Mouse (Mus musculus): ENCODE measurements around the gene 6820408C15Rik.

Gene 6820408C15Rik

GRCm38 (mm10) chr2:152415287-152415686 lies at the start of gene 6820408C15Rik:
TSS of gene 6820408C15Rik (plus strand) at chr2:152415587.
- no peak for DNase-seq (ENCODE audit: extremely low spot score)

DNA sequence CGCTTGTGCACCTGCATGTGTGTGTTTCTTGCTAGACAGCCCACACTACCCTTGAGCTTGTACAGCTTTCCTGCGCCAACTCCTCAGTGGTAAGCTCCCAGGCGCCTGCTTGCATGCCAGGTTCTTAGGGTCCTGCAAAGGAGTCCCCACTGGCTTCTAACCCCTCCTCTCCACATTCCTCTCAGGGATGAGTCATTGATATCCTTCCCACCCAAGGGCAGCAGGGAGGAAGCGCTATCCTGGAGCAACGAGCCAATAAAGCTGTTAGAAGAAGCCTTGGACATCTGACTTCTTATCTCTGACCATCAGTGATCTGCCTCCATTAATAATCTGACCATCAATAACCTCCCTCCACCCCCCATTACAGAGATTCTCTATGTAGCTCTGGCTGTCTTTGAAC lies 47.5 kb upstream of the 6820408C15Rik start:
- DNase-seq (ENCODE audit: extremely low spot score) = no peak

DNA sequence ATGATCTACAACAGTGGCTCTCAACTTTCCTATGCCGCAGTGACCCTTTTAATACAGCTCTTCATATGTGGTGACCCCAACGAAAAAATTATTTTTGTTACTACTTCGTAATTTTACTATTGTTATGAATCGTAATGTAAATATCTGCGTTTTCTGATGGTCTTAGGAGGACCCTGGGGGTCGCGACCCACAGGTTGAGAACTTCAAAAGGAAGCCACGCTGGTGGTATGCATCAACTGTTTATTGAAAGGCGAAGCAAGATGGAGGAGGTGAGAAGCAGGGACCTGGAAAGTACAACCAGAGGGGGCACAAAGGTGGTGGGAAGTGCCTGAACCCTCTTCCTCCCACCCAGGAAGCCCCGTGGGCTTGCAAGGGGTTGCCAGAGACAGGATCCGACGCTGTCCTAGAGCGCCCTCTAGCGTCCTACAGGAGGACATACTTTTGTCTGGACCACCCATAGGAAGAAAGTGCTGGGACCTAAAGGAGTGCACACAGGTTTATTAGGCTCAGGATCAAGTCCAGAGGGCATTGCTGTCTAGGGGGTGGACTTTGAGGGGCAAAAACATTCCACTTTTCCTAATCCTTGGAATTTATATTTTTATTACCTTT lies 46.8 kb upstream of the 6820408C15Rik start:
- DNase-seq (ENCODE audit: extremely low spot score) = peak; percentile 69

- DNase-seq (ENCODE audit: extremely low spot score) = no peak
Measured at GRCm38 (mm10) chr2:152372104-152372503, 43.3 kb upstream of the 6820408C15Rik start.

DNA sequence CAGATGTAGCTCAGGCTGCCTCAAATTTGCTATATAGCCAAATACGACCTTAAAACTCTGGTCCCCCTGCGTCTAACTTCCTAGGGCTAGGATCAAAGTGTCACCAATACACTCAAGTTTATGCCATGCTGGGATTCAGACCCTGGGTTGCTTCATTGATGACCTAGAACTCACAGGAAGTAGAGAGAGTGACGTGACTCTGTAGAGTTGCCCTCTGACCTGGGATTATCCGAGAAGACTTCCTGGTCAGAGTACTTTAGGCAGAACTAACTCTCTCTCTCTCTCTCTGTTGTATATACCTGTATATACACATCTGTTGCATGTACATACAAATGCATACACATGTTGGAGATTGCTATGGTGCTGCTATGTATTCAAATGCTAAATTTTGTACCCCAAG lies 42.7 kb upstream of the 6820408C15Rik start:
- DNase-seq (ENCODE audit: extremely low spot score) = no peak

DNA sequence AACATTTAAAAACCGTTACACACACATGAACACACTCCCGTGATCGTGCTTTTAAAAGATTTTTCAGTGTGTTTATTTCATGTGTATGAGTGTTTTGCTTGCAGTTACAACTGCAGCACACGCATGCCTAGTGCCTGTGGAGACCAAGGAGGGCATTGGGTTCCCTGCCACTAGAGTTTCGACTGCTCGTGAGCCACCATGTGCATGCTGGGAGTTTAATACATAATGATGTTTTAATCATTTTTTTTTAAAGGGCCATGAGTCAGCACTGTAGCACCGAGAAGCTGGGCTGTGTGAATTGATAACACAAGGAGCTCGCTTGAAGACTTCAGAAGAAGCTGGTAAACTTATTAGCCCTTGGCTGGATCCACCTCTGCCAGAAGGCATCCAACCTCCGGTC lies 41.8 kb upstream of the 6820408C15Rik start:
- no peak for DNase-seq (ENCODE audit: extremely low spot score)

GRCm38 (mm10) chr2:152375652-152376344 lies 39.6 kb upstream of the 6820408C15Rik start:
- peak; percentile 53 for DNase-seq (ENCODE audit: extremely low spot score)

DNA sequence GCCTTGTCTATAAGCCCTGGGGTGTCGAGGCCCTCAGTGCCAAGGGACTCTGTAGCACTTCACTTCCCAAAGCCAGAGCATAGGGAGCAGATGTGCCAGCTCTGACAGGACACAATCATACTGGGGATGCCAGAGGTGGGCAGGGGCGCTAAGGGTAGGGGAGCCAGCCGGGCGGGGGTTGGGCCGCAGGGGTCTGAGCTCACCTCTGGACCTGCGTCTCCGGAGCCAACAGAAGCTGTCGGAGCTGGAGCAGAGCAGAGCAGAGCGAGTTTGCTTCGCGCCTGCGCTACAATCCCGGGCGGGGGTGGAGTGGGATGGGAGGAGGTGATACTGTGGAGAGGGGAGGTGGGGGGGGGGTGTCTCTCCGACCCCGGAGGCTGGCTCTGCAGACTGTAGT lies 39.0 kb upstream of the 6820408C15Rik start, which contains the start of gene Nrsn2:
TSS of gene Nrsn2 (minus strand) at position 294 of the 397 bp plus-strand sequence.
- no peak for DNase-seq (ENCODE audit: extremely low spot score)

GRCm38 (mm10) chr2:152384191-152384590 lies 31.2 kb upstream of the 6820408C15Rik start:
- DNase-seq (ENCODE audit: extremely low spot score) = no peak

DNA sequence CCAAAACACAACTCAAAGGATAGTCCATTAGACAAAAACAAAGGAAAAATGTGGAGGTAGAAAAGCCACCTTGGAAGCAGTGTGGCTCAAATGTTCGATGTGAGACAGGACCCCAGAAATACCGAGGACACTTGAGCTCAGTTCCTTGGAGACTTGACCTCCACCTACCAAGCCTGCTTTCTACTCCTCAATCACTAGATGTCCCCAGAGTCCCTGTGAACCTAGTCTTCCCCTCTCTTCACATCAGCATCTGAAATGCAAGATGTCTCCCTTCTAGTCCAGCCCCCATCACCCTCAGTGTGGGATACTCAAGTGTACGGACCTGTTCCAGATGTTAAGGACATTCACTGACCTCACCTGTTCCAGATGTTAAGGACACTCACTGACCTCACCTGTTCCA lies 22.6 kb upstream of the 6820408C15Rik start:
- peak; percentile 59 for DNase-seq (ENCODE audit: extremely low spot score)

DNA sequence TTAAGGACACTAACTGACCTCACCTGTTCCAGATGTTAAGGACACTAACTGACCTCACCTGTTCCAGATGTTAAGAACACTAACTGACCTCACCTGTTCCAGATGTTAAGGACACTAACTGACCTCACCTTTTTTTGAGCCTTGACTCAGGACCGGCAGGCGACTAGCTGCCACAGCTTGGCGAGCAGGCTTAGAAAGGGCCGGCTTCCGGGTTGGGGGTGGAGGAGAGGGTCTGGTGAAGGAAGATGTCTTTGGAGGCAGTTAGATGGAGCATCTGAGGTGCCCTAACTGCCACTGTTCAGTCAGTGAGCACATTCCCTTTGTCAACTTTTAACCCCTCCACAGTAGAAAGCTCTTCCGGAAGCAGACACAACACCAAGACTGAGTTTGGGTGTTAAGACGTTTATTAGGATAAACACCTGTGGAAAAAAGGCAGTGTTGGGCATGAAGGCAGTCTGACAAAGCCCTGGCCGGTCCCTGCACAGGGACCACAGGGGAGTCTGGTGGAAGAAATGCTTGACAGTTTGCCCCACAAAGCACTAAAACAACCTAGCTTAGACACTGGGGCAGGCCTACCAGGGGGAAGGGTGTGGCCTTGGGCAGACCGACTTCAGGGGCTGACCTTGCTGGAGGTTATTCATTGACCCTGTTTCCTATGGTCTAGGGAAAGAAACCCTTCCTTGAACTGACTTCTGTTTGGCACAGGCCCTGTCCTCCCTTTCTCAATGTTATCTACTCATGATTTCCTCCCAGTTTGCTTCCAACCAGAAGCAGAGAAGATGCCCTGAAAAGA lies 22.0 kb upstream of the 6820408C15Rik start:
- DNase-seq (ENCODE audit: extremely low spot score) = no peak

DNA sequence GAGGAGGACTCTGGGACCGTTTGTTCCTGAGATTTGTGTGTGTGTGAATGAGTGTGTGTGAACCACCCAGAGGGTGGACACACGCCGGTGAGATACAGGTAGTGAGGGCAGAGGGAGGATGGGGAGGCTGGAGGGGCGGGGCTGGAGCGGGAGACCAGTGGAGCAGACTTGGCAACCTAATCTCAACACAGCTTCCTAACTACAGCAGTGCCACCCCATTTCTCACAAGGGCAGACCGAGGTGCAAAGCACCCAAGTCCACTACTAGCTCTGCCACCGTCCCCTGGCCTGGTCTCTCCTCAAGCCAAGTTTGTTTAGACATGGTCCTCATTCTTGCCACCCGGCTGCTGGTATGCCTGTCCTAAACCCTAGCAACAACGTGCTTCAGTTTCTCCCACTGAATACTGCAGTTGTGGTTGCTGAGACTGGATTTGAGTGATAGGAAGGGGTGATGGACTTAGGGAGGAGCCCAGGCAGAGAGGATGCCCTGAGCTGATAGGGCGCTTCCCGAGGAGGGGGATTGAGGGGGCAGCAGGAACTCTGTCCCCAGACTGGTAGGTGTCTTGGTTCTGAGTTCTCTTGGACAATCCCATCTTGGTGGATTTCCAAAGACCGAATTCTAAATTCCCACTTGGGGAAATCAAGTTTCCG lies 20.0 kb upstream of the 6820408C15Rik start:
- no peak for DNase-seq (ENCODE audit: extremely low spot score)

DNA sequence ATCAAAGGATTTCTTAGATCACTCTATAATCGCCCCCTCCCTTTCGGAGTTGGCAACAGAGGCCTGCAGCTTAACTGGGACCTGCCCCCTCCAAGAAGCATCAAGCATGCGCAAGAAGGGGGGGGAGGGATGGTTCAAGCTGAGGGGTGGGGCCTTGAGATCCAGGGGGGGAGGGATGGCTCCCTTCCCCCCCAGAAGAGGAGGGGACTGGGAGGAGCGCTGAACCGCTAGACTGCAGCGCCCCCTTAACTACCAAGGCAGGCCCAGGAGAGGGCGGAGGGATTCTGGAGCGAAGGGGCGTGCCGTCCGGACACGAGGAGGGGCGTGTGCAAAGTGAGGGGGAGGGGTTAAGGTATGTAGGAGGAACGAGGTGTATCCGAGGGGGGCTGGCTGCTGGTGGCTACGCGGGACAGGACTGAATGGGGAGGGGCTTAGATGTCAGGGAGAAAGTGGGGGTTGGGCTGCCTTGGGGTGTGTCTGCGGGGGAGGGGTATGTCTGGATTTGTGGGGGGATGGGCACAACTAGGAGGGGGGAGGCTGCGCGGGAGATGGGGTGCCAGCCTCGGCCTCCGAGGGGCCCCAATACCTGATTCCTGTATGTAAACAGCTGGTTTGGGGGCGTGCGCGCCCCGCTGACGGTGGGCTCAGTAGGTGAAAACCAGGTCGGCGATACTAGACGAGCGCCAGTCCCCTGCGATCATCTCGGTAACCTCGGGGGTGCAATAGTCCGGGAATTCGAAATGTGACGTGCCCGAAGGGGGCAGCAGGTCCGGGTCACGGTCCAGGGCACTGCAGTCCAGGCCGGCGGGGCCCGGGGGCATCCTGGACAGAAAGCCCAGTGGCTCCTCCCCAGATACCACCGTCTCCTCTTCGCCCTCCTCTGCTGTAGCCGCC lies 19.0 kb upstream of the 6820408C15Rik start:
- peak; percentile 98 for DNase-seq (ENCODE audit: extremely low spot score)

GRCm38 (mm10) chr2:152397004-152397589 lies 18.3 kb upstream of the 6820408C15Rik start:
- peak; percentile 81 for DNase-seq (ENCODE audit: extremely low spot score)

- peak; percentile 97 for DNase-seq (ENCODE audit: extremely low spot score)
Measured at GRCm38 (mm10) chr2:152397680-152398435, 17.5 kb upstream of the 6820408C15Rik start, which contains the start of gene Sox12. TSS of gene Sox12 (minus strand) at chr2:152398063.

- peak; percentile 94 for DNase-seq (ENCODE audit: extremely low spot score)
Measured at GRCm38 (mm10) chr2:152398691-152399090, 16.7 kb upstream of the 6820408C15Rik start.

- no peak for DNase-seq (ENCODE audit: extremely low spot score)
Measured at GRCm38 (mm10) chr2:152399122-152399542, 16.3 kb upstream of the 6820408C15Rik start.

- DNase-seq (ENCODE audit: extremely low spot score) = peak; percentile 94
Measured at GRCm38 (mm10) chr2:152406126-152406525, 9.3 kb upstream of the 6820408C15Rik start.

DNA sequence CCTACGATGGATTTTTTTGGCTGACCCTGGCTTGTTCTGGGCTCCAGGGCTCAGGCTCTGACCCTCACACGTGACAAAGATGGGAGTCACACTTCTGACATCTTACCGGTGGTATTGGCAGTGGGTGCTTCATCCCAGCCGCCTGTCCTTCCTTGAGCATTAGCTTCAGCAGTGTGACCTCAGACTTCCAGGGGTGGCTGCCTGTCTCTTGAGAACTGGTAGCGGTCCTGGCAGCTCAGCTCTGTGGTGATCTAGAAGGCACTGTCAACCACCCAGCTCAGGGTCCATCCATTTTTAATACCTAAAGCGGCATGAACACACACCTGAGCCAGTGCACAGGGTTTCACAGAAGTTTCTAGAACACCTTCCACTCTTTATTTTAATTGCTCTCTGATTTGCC lies 5.6 kb upstream of the 6820408C15Rik start:
- DNase-seq (ENCODE audit: extremely low spot score) = no peak

GRCm38 (mm10) chr2:152410971-152411371 lies 4.4 kb upstream of the 6820408C15Rik start:
- DNase-seq (ENCODE audit: extremely low spot score) = peak; percentile 96

Measured in embryo, embryonic 9.5 days (tissue).